Comparison of ENCODE assay signal across 8 mouse cellular contexts in the genomic region with DNA sequence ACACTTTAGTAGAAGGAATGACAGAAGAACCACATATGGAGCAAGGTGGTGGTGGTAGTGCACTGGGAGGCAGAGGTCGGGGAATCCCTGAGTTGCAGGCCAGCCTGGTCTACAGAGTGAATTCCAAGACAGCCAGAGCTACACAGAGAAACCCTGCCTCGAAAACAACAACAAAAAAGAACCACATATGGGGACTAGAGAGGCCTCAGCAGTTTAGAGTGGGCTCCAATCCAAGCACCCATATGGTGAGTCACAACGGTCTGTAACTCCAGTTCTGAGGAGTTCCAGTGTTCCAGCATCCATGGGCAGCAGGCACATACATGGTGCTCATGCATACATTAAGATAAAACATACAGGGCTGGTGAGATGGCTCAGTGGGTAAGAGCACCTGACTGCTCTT. TPM values are rescaled to one million over a fixed set of nuclear protein-coding genes. Genes with fewer than 3 reads are reported as not detected.
DNase-seq lines count a peak whose midpoint lies in the region; ATAC-seq and TF ChIP-seq lines count a peak whose summit lies in the region.

No protein-coding gene starts in this region.

- peak overlapping the region; percentile 100 for H3K4me3 ChIP-seq in lung, embryonic 15.5 days
- peak overlapping the region; percentile 69 for H3K4me3 ChIP-seq in hindbrain, postnatal 0 days (ENCODE audit: low read length)
- peak overlapping the region; percentile 80 for H3K4me3 ChIP-seq in neural tube, embryonic 15.5 days (replicated peaks)

- no peaks in the 10 kb centered on the region for H3K9me3 ChIP-seq in lung, embryonic 15.5 days
- H3K9me3 ChIP-seq in hindbrain, postnatal 0 days (ENCODE audit: low read length), result no peaks in the 10 kb centered on the region
- H3K9me3 ChIP-seq in neural tube, embryonic 15.5 days (replicated peaks), result no peaks in the 10 kb centered on the region

- H3K27ac ChIP-seq in lung, embryonic 15.5 days, result peak overlapping the region; percentile 96; the same call in 1 of the 2 replicates
- H3K27ac ChIP-seq in hindbrain, postnatal 0 days, result no peak overlapping the region
- no peak overlapping the region for H3K27ac ChIP-seq in neural tube, embryonic 15.5 days (replicated peaks)

- 58% methylated on average over 3 of the region's 3 CpGs for WGBS in lung, embryonic 15.5 days
- WGBS in hindbrain, postnatal 0 days, result 60% methylated on average over 3 of the region's 3 CpGs
- WGBS in neural tube, embryonic 15.5 days, result 78% methylated on average over 3 of the region's 3 CpGs

- peaks cover 40% of the 10 kb centered on the region for H3K36me3 ChIP-seq in lung, embryonic 15.5 days
- peaks cover 11% of the 10 kb centered on the region for H3K36me3 ChIP-seq in hindbrain, postnatal 0 days (ENCODE audit: insufficient read depth, low read length)
- peaks cover 27% of the 10 kb centered on the region for H3K36me3 ChIP-seq in neural tube, embryonic 15.5 days

- no peak for TF ChIP-seq CTCF in hindbrain, postnatal 0 days (IDR thresholded peaks at IDR 0.05; ENCODE audit: low read depth)

- no peaks in the 10 kb centered on the region for H3K27me3 ChIP-seq in lung, embryonic 15.5 days
- no peaks in the 10 kb centered on the region for H3K27me3 ChIP-seq in hindbrain, postnatal 0 days (ENCODE audit: insufficient read depth, low read length)
- no peaks in the 10 kb centered on the region for H3K27me3 ChIP-seq in neural tube, embryonic 15.5 days (replicated peaks)

- peak; percentile 51 for DNase-seq in cerebellum, adult 11-12 months
- no peak for DNase-seq in cerebellum, adult 9-11 months
- no peak for DNase-seq in lung, postnatal 36 days
- no peak for DNase-seq in hindbrain, postnatal 0 days (ENCODE audit: low spot score)
- no peak for DNase-seq in testis, postnatal 14 days (ENCODE audit: low spot score)
- no peak for DNase-seq in layer of hippocampus, postnatal 25 days (ENCODE audit: extremely low spot score in 1 of 2, low spot score in 1 of 2)

- H3K9ac ChIP-seq in lung, embryonic 15.5 days, result no peak overlapping the region
- no peak overlapping the region for H3K9ac ChIP-seq in hindbrain, postnatal 0 days (replicated peaks; ENCODE audit: low read length)
- no peak overlapping the region for H3K9ac ChIP-seq in neural tube, embryonic 15.5 days (replicated peaks)

- no peak for ATAC-seq in lung, embryonic 15.5 days (ENCODE audit: borderline replicate concordance, extremely low read depth, low FRiP score, low TSS enrichment)
- no peak for ATAC-seq in hindbrain, postnatal 0 days
- ATAC-seq in neural tube, embryonic 15.5 days (ENCODE audit: low FRiP score), result no peak

- peak overlapping the region; percentile 84 for H3K4me2 ChIP-seq in lung, embryonic 15.5 days
- peak overlapping the region; percentile 83 for H3K4me2 ChIP-seq in hindbrain, postnatal 0 days (ENCODE audit: low read depth, low read length)
- peak overlapping the region; percentile 92 for H3K4me2 ChIP-seq in neural tube, embryonic 15.5 days

- peaks cover 33% of the 10 kb centered on the region for H3K4me1 ChIP-seq in lung, embryonic 15.5 days
- peaks cover 9% of the 10 kb centered on the region; the same call in 1 of the 2 replicates for H3K4me1 ChIP-seq in hindbrain, postnatal 0 days (ENCODE audit: insufficient read depth, low read length)
- H3K4me1 ChIP-seq in neural tube, embryonic 15.5 days, result peaks cover 41% of the 10 kb centered on the region

RNA-seq across cellular contexts. Expression of a gene that starts 1.6 kb away (rescaled TPM):
- 186 and 190 TPM in 2 replicates for polyA plus RNA-seq in lung, embryonic 15.5 days (2015; fragmentation: Nextera tagmentation; extraction: Ambion mirVana)
- 131 and 135 TPM in 2 replicates for total RNA-seq in hindbrain, postnatal 0 days (2014; rRNA removed)
- 158 and 160 TPM in 2 replicates for polyA plus RNA-seq in hindbrain, postnatal 0 days (2015; fragmentation: Nextera tagmentation; extraction: Ambion mirVana)
- 152 TPM in 2 replicates for polyA plus RNA-seq in neural tube, embryonic 15.5 days (2015; fragmentation: Nextera tagmentation; extraction: Ambion mirVana)
- 100 to 1,000 TPM; 105 to 112 TPM for total RNA-seq in layer of hippocampus, postnatal 25 days (2021)

RNA-seq across cellular contexts. Expression of a gene that starts 6.7 kb away (rescaled TPM):
- 6.0 and 7.5 TPM in 2 replicates for polyA plus RNA-seq in lung, embryonic 15.5 days (2015; fragmentation: Nextera tagmentation; extraction: Ambion mirVana)
- total RNA-seq in hindbrain, postnatal 0 days (2014; rRNA removed), result 1.7 and 4.4 TPM in 2 replicates
- polyA plus RNA-seq in hindbrain, postnatal 0 days (2015; fragmentation: Nextera tagmentation; extraction: Ambion mirVana), result 3.6 and 3.8 TPM in 2 replicates
- 7.6 and 8.9 TPM in 2 replicates for polyA plus RNA-seq in neural tube, embryonic 15.5 days (2015; fragmentation: Nextera tagmentation; extraction: Ambion mirVana)
- 1 to 10 TPM; 2.0 to 4.3 TPM for total RNA-seq in layer of hippocampus, postnatal 25 days (2021)

RNA-seq across cellular contexts. Expression of a gene that starts 22.5 kb away (rescaled TPM):
- polyA plus RNA-seq in lung, embryonic 15.5 days (2015; fragmentation: Nextera tagmentation; extraction: Ambion mirVana), result 0.38 and 2.4 TPM in 2 replicates
- 0.68 TPM in 1 of 2 replicates, not detected in the other for total RNA-seq in hindbrain, postnatal 0 days (2014; rRNA removed)
- polyA plus RNA-seq in hindbrain, postnatal 0 days (2015; fragmentation: Nextera tagmentation; extraction: Ambion mirVana), result 0.13 and 0.15 TPM in 2 replicates
- polyA plus RNA-seq in neural tube, embryonic 15.5 days (2015; fragmentation: Nextera tagmentation; extraction: Ambion mirVana), result 0.22 and 7.3 TPM in 2 replicates
- under 1 TPM; 0.28 to 0.49 TPM for total RNA-seq in layer of hippocampus, postnatal 25 days (2021)

RNA-seq across cellular contexts. Expression of a gene that starts 24.7 kb away (rescaled TPM):
- polyA plus RNA-seq in lung, embryonic 15.5 days (2015; fragmentation: Nextera tagmentation; extraction: Ambion mirVana), result 55.7 and 56.1 TPM in 2 replicates
- total RNA-seq in hindbrain, postnatal 0 days (2014; rRNA removed), result 18.2 and 26.6 TPM in 2 replicates
- polyA plus RNA-seq in hindbrain, postnatal 0 days (2015; fragmentation: Nextera tagmentation; extraction: Ambion mirVana), result 12.6 and 14.4 TPM in 2 replicates
- 10.3 and 16.5 TPM in 2 replicates for polyA plus RNA-seq in neural tube, embryonic 15.5 days (2015; fragmentation: Nextera tagmentation; extraction: Ambion mirVana)
- 1 to 10 TPM; 1.1 to 2.1 TPM for total RNA-seq in layer of hippocampus, postnatal 25 days (2021)
